Mouse (Mus musculus) right cerebral cortex, postnatal 10 days (tissue): ENCODE measurements around the gene Slc12a7.

Experiments used
- DNase-seq, 2 experiments: peaks; one replicate each; pipeline ENCODE4 v3.0.0; 2021; ENCODE audit warnings: low spot score in 2 of 2

Gene Slc12a7

DNA sequence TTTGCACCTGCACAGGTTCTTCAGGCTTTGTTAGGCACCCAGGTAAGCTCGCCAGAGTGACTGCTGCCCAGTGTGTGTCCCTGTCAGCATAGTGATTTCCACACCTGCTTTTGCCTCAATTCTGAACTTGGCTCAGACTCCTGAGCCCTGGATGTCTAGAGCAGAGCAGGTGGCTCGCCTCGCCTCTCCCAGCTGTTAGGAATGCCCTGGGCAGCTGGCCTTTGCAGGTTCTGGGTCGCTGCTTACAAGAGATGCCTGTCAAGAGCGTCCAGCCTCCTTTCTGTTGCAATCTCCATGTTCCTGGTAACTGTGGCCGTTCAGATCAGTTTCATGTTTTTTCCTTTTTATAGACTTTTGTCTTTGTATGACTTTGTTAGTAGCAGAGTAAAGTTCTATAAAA is 83.4 kb downstream of the Slc12a7 start:
- DNase-seq, result no peak

DNA sequence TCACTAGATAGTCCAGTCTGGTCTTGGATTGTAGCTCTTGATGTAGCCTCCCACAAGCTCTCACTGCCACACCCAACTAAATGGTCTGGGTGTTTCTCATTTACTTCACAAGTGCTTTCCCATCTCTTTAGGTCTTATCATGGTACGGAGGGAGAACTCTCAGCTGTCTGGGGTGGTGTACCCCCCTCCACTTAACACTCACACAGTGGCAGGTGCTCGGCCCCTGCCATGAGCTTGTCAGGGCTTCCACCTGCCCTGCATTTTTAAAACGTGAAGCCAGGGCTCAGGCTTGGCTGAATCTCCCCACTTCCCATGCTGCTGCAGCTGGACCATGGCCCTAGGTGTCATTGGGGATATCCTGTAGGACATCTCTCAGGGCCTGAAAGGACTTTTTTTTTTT is 86.0 kb downstream of the Slc12a7 start:
- DNase-seq, result no peak

DNA sequence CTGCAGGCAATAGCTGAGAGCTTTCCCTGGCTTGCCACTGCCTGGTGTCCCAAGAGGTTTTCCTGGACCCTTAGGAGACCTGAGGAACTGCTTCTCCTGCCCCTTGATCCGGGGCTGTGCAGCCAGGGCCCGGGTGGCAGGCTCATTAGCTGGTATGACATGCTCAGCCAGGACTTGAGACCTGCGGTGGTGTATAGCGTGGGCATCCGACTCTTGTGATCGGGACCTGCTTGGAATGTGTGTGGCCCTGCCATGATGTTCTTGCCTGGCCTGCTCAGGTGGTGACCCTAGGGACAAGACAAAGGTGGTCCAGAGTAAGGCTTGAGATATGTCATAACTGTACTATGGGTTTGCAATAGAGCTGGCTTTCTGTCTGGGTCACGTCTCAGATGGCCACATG is 88.4 kb downstream of the Slc12a7 start:
- no peak for DNase-seq

DNA sequence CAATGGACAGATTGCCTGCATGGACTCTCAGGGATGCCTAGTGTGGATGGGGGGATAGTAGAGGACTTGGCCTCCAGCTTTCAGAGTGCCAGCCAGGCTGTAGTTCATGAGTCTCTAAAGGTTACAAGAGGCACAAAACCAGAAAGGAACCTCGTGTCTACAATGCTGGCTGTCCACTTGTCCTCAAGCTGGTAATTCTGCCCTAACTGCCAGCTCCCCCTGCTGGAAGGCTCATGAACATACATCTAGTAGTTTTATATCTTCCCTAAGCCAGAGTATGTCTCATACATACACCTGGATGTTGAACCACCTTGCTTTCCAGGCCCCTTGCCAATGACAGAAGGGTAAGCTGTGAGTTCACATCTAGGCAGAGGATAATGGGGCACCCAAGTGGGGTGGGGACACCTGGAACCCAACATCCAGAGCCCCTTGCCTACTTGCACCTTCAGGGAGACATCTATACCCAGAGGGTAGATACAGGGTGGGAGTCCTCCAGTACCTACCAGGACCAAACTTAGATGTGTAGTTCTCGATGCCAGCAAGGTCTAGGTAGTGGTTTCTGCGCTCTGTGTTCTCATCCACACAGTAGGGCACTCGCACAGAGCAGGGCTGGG is 89.4 kb downstream of the Slc12a7 start:
- peak; percentile 26 to 43 for DNase-seq

DNA sequence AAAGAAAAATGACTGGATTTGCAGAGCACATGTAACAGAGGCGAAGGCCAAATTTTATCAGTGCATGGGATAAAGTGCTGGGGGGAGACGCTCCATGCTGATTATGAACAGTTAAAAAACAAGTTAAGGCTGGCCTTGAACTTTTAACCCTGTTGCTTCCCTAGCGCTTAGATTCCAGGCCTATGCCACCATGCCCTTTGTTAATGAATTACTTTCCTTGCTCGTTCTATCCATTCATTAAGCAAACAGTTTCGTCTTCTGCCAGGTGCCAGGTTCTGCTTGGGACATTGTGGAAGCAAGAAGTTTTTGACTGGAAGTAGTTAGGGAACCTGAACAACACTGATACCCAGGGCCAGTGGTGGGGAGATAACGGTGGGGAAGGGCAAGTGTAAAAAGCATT is 90.8 kb downstream of the Slc12a7 start:
- DNase-seq, result no peak

DNA sequence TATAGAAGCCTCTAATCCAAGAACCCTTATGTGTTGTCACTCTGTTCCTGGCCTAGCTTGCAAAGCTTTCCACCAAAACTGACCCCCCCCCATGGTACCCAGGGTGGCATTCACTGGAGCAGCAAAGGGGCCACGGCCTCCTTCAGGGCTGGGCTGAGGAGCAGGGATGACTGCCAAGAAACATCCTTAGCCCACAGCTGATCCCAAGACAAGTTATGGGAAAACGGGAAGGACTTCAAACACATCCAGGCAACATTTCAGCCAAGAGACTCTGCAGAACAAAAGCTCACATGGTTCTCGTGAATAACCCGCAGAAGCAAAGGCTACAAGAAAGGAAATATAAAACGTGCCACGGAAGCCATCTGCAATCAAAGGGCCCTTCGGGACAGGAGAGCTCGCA is 94.3 kb downstream of the Slc12a7 start:
- no peak for DNase-seq

DNA sequence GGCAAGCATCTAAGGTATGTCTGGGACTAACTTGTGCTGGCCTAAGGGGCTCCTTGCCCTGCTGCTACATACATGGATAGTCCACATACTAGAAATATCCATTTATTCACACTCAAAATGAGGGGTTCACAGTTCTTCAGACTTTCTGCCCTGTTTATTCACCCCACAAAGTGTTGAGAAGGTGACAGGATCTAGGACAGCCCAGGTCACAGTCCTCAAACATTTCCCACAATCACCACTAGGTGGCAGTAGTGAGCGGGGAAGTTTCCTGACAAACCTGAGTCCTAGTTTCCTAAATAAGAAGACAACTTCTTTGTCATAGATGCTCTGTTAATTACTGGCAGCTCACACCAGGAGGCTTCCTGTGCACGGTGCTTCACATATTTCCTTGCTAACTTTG is 98.6 kb downstream of the Slc12a7 start:
- peak; percentile 36 to 56 for DNase-seq

DNA sequence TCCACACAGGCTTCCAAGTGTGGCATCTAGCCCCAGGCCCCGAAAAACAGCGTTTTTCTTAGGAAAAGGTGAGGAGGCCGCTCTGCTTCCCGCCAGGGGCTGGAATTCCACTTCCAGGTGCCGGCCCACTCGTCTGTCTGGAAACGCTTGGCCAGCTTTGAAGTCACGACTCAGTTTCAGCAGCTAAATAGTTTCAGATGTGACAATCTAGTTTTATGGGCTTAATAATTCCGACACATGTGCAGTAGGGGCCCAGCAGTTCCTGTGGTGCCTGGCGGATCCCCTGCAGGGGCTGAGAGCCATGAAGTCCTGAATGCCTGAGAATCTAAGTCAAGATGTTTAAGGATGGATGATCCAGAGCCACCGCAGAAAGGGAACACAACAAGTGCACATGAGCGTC is 100.9 kb downstream of the Slc12a7 start:
- no peak for DNase-seq

DNA sequence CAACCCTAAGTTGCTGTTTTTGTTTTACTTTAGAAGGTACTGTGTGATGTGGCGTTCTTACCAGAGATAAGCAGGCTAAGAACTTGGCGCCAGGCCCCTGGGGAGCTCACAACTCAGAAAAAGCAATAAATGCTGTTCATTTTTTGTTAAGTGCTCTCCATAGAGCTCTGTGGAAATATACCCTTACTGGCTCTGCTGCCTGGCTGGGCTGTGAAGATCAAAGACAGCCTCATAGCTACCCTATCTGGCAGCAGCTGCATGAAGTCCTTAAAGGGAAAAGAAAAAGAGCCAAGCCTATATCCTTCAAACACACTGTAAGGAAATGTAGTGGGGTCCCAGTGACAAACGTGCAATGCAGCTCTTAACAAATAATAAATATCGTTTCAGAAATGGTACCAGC is 102.9 kb downstream of the Slc12a7 start:
- no peak for DNase-seq

DNA sequence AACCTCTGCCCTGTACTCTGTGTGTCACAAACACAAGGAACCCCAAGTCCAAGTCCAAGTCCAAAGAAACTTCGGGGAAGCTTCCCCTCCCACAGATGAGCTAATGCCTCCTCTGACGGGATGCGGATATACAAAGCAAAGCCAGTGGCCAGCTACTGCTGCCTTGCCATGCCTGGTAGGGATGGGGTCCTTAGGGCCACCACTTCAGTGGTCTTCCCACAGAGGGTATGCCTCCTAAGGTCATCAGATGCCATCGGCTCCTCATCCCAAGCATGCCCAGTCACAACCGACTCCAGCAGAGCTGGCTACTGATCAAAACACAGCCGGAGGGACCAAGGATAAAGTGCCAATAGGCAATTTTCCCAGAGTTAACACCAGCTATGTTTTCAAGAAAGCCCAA is 103.6 kb downstream of the Slc12a7 start:
- peak in 1 of 2 experiments; percentile 30 for DNase-seq

DNA sequence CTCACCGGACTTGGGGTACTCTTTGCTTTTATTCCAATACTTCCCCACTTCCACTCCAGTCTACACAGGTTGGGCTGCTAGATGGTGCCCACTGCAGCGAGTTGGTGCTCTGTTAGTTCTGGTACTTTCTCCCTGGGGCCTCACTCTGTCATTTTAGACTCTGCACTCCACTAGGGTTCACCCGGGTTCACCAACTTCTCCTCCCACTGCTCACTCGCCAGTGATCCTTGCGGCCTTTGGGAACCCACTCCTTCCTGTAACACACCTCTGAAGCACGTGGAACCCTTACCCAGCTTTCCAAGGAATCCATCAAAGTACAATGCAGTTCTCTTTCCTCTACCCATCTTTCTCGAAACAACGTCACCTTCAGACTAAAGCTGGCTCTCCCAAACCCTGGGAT is 104.8 kb downstream of the Slc12a7 start:
- no peak for DNase-seq

DNA sequence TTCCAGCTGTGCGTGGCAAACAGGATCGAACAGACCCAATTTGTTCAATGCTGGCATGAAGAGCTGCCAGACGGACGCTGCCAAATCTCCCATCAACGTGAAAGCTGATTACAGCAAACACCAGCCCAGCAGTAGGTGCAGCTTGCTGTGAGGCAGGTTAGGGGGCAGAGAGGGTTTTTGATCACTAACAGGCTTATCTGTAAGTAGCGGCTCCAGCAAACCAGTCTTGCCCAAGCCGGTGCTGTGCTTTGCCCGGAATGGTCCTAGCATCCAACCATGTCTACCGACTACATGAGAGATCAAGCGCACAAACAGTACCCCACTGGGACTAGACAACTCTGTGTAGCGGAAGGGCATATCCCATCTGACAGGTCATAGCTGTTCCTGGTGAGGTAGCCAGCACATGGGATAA is 106.2 kb downstream of the Slc12a7 start:
- DNase-seq, result peak; percentile 38 to 39

DNA sequence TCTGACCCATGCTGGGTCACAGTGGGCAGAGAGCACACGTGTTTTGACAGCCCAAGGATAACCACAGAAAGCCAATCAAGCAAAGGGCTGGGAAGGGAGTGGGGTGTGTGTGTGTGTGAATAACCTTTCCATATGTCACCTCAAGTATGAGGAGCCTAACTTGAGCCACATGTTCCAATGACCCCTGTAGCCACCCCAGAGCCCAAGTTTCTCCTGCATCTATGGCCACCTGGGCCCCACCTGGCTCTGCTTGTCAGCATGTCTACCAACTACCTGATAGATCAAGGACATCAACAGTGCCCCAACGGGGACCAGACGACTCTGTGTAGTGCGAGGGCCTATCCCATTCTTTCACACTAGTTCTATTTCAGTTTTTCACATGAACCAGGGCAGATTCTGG is 106.8 kb downstream of the Slc12a7 start:
- no peak for DNase-seq

DNA sequence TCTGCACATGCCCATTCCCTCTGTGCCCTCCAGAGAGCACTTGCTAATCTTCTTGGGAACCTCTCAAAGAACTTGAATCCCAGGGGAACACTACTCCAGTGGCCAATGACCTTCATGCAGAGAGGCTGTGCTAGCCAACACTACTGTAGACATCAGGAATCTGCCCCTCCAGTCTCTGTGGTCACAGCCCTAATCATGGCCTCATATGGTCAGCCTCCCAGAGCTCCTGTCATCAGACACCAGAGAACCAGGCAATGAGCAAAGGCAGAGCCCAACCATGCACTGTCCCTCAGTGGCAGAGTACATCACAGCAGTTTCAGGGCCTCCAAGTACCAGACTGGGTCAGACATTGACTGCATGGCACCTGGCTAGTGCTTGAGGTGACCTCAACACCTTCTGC is 109.8 kb downstream of the Slc12a7 start:
- DNase-seq, result no peak

DNA sequence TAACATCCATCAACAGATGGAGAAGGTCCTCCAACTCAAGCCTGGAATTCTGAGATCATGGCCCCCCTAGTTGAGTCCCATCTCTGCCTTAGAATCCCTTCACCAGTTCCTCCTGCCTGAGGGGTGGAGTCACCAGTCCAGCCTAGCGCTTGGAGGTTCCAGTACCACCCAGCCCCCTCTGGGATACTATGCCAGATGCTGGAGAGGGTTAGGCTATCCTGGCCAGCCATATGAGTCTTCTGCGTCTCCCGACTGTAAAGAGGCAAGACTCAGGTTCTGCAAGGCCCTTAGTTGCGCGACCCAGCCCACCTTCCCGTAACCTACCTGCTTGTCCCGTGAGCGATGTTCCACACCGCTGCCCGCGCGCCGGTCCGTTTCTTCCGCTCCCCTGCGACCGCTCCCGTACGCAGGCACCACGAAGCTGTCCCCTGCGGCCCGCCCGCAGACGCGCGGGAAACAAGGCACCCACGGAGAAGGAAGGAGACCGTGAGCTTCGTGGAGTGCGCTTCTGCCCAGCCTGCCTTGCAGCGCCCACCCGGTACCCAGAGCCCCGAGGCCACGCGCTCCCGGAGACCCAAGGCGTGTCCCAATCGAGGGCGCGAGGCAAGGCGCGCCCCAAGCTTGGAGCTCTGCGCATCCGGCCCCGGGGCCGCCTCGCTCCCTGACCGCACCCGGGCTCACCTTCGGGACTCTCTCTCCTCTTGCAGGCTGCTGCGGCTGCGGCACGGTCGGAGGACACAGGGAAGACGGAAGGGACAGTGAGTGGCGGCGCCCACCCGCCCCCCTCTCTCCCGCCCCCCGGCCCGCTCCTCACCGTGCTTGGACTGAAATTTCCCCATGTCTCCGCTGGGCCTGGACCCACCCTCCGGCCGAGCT is 113.9 kb downstream of the Slc12a7 start:
- DNase-seq, result peak in 1 of 2 experiments; percentile 32

DNA sequence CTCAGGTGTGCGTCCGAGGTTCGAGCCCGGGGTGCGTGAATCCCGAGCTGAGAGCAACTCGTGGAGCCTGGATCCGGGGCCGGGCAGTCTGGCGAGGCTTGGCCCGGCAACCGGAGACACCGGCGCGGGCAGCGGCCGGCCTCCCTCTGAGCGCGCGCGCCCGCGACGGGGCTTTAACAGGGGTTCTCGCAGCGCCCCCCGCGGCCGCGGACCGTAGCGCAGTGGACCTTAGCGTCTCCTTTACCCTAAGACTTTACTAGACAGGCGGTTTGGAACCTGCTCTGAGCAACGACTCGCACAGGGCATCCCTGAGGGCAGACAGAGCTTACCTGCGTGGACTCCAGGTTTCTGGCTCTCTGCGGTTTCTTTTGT is 114.6 kb downstream of the Slc12a7 start, which contains the start of gene Nkd2:
Gene Nkd2 (minus strand): TSS at position 167 of the 372 bp plus-strand sequence.
- peak; percentile 77 to 87 for DNase-seq
